Mouse (Mus musculus) heart, adult 2 months (tissue): ENCODE measurements around the gene Msi2.

ENCODE experiments used
- CTCF ChIP-seq: fragments of 200-600 bp; IDR thresholded peaks from 2 replicates; pipeline ENCODE4 v1.8.1; 2022; ENCODE audit warnings: antibody characterized with exemption, mild to moderate bottlenecking, moderate library complexity
- EP300 ChIP-seq: fragments of 200-500 bp; IDR thresholded peaks from 2 replicates; pipeline ENCODE4 v1.6.1; 2011; ENCODE audit warnings: low read depth, low read length, control low read depth; ENCODE audit not compliant: insufficient read depth
- POLR2A ChIP-seq: fragments of 200-500 bp; IDR thresholded peaks from 2 replicates; pipeline ENCODE4 v1.6.1; 2011; ENCODE audit warnings: mild to moderate bottlenecking, low read depth, low read length, control low read depth; ENCODE audit not compliant: insufficient read depth

- no peak for TF ChIP-seq POLR2A
- no peak for TF ChIP-seq CTCF
- no peak for TF ChIP-seq EP300
Observed at GRCm38 (mm10) chr11:88311606-88312005, 406.7 kb downstream of the Msi2 start.
